In genomic region chr4:116371676-116372075, GRCm38 (mm10) we compare ENCODE assay signal across 8 mouse cellular contexts.
DNase-seq lines count a peak whose midpoint lies in the region; ATAC-seq and TF ChIP-seq lines count a peak whose summit lies in the region.

No protein-coding gene starts in this region.

- no peak for TF ChIP-seq CTCF in brain, embryonic 14.5 days (IDR thresholded peaks at IDR 0.05; ENCODE audit: borderline replicate concordance, extremely low read depth, insufficient read depth, insufficient read length)
- no peak for TF ChIP-seq CTCF in heart, adult 2 months (IDR thresholded peaks at IDR 0.05)

- intact Hi-C loops in heart, adult 2 months (cut with DNase I) = no loop called here

- no peaks in the 10 kb centered on the region; the same call in 1 of the 2 replicates for H3K4me1 ChIP-seq in heart, adult 2 months (ENCODE audit: control insufficient read depth, insufficient read depth, low read length)
- peaks cover 3% of the 10 kb centered on the region for H3K4me1 ChIP-seq in midbrain, embryonic 15.5 days
- peaks cover 5% of the 10 kb centered on the region; the same call in 1 of the 2 replicates for H3K4me1 ChIP-seq in neural tube, embryonic 15.5 days

- H3K9me3 ChIP-seq in midbrain, embryonic 15.5 days = no peaks in the 10 kb centered on the region
- H3K9me3 ChIP-seq in neural tube, embryonic 15.5 days (replicated peaks) = no peaks in the 10 kb centered on the region

- peak; percentile 10 for DNase-seq in kidney, postnatal 10 days
- no peak for DNase-seq in kidney, adult 18-20 months
- DNase-seq in brain, embryonic 14.5 days (ENCODE audit: low read depth) = peak; percentile 79
- DNase-seq in heart, adult 2 months = peak; percentile 60 to 81
- peak; percentile 48 to 60 for DNase-seq in layer of hippocampus, postnatal 10 days (ENCODE audit: low spot score in 2 of 2)
- DNase-seq in right cerebral cortex, postnatal 10 days (ENCODE audit: low spot score in 2 of 2) = peak; percentile 41 to 55

- H3K27ac ChIP-seq in heart, adult 2 months = peak overlapping the region; percentile 89
- no peak overlapping the region for H3K27ac ChIP-seq in midbrain, embryonic 15.5 days
- H3K27ac ChIP-seq in neural tube, embryonic 15.5 days (replicated peaks) = no peak overlapping the region

- no peak overlapping the region for H3K4me2 ChIP-seq in midbrain, embryonic 15.5 days
- H3K4me2 ChIP-seq in neural tube, embryonic 15.5 days = no peak overlapping the region

- H3K79me2 ChIP-seq in heart, adult 2 months (replicated peaks; ENCODE audit: control insufficient read depth, insufficient read depth, low read length) = no peaks in the 10 kb centered on the region; the same call in 1 of the 2 replicates

- no peak for TF ChIP-seq POLR2A in brain, embryonic 14.5 days (IDR thresholded peaks at IDR 0.05; ENCODE audit: borderline replicate concordance, extremely low read depth, insufficient read depth, insufficient read length, poor library complexity, severe bottlenecking)
- peak; percentile 74 for TF ChIP-seq POLR2A in heart, adult 2 months (IDR thresholded peaks at IDR 0.05; ENCODE audit: insufficient read depth, low read depth, low read length)

- WGBS in heart, adult 2 months = 47% methylated on average over 1 of the region's 1 CpGs
- WGBS in midbrain, embryonic 15.5 days = 41% methylated on average over 1 of the region's 1 CpGs
- 58% methylated on average over 1 of the region's 1 CpGs for WGBS in neural tube, embryonic 15.5 days

- no peaks in the 10 kb centered on the region for H3K27me3 ChIP-seq in heart, adult 2 months (ENCODE audit: control insufficient read depth, insufficient read depth, low read length)
- no peaks in the 10 kb centered on the region for H3K27me3 ChIP-seq in midbrain, embryonic 15.5 days (replicated peaks)
- H3K27me3 ChIP-seq in neural tube, embryonic 15.5 days (replicated peaks) = no peaks in the 10 kb centered on the region

- no peak for ATAC-seq in midbrain, embryonic 15.5 days (replicated peaks)
- no peak for ATAC-seq in neural tube, embryonic 15.5 days (ENCODE audit: low FRiP score)

- no peaks in the 10 kb centered on the region; the same call in 1 of the 2 replicates for H3K36me3 ChIP-seq in heart, adult 2 months (ENCODE audit: control insufficient read depth, insufficient read depth, low read length)
- H3K36me3 ChIP-seq in midbrain, embryonic 15.5 days (replicated peaks) = no peaks in the 10 kb centered on the region; the same call in 1 of the 2 replicates
- H3K36me3 ChIP-seq in neural tube, embryonic 15.5 days = no peaks in the 10 kb centered on the region; the same call in 1 of the 2 replicates

- no peak overlapping the region for H3K9ac ChIP-seq in heart, adult 2 months (ENCODE audit: low read depth, low read length)
- no peak overlapping the region for H3K9ac ChIP-seq in midbrain, embryonic 15.5 days
- H3K9ac ChIP-seq in neural tube, embryonic 15.5 days (replicated peaks) = no peak overlapping the region

- peak overlapping the region; percentile 49 for H3K4me3 ChIP-seq in heart, adult 2 months
- H3K4me3 ChIP-seq in midbrain, embryonic 15.5 days = no peak overlapping the region
- H3K4me3 ChIP-seq in neural tube, embryonic 15.5 days (replicated peaks) = no peak overlapping the region

- peak; percentile 88 for TF ChIP-seq EP300 in heart, adult 2 months (IDR thresholded peaks at IDR 0.05; ENCODE audit: insufficient read depth, low read depth, low read length)
